Mouse (Mus musculus) layer of hippocampus, postnatal 10 days (tissue): ENCODE results near the gene Cbx6. TPM values are rescaled to one million over a fixed set of nuclear protein-coding genes. Genes with fewer than 3 reads are reported as not detected.

Source experiments
- DNase-seq, 2 experiments: peaks; one replicate each; pipeline ENCODE4 v3.0.0; 2021; ENCODE audit warnings: low spot score in 2 of 2
- total RNA-seq, 2 experiments: library from RNA; stranded (reverse); gene quantifications; 2 replicates each; pipeline ENCODE4 v1.2.3; 2021

Cbx6 gene
- total RNA-seq, 2 experiments from 2014 or later, result 252 to 277 TPM

- DNase-seq, result no peak
Measured at GRCm38 (mm10) chr15:79805246-79805645, 29.2 kb downstream of the Cbx6 start.

DNA sequence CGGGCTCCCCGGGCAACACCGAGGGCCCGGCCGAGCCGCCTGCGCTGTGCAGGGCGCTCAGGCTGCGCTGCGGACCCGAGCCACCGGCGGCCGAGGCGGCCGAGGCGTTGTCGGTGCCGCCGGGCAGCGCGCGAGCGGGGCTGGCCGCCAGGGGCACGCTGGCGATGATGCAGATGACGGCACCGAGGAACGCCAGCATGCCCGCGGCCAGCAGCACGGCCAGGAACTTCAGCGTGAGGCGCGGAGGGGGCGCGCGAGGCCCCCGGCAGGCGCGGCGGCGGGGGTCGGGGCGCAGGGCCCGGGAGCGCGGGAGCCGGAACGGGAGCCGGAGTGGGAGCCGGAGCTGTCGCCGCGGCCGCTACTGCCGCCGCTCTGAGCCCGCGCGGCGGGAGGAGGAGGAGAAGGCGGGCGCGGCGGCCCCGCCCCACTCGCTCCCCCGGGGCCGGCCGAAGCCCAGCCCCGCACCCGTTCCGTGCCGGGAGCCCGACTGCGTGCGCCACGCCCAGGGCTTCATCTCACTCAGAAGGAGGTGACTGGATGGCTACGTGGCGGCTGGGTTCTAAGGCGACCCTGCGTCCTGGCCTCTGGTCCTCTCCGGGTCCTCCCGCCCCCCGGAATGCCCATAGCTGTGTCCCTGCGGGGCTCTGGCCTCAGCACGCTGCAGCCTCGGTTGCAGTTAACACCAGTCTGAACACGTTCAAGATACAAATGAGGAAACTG is 30.0 kb downstream of the Cbx6 start, which contains the start of gene Nptxr:
Gene Nptxr (minus strand): TSS at position 415 of the 720 bp plus-strand sequence.
- peak in 1 of 2 experiments; percentile 79 for DNase-seq

DNA sequence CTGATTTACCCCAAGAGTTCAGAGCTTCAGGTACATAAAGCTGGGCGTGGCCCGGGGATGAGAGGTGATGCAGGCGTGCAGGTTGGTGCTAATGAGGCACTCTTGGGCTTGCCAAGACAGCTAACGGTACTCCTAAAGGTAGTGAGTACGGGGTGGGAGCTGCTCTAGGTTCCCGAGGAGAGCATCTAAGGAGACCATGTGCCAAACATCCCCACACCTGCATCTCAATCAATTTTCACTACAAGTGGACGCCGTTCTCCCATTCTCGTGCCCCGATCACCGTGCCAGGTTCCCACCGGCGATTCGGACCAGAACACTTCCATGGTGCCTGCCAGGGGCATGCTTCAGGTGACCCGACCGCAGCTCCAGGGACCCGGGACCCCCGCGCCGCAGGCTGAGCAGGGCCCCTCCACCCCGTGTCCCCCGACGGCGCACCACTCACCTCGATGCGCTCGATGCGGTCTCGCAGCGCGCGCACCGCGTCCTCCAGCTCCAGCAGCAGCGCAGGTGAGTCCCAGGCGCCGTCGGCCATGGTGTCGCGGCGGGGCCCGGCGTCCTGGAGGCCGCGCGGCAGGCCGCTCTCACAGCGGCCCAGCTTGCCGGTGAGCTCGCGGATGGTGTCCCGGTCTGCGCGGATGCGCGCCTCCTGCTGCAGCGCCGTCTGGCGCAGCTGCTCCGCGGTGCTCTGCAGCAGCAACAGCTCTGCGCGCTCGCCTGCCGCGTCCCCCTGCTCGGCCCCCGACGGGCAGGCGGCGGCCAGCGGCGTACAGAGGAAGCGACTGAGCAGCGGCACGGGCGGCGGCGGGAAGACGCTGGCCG is 30.7 kb downstream of the Cbx6 start:
- no peak for DNase-seq

DNA sequence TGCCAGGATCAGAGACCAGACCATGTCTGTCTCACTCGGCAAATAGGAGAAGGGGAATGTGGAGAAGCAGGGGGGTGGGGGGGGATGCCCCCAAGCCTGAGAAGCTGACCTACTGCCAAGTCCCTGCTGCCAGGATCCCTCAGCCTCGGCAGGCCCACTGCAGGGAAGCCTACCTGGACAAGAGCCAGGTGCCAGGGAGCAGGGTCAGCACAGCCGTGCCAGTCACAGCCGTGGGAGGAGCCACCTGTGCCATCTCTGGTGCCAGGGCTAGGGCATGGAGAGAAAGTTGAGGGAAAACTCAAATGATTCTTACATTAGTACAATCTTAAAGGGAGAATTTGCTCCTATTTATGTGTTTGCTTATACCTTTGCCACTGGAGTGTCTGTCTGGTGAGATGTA is 32.2 kb downstream of the Cbx6 start:
- DNase-seq, result peak in 1 of 2 experiments; percentile 29

DNA sequence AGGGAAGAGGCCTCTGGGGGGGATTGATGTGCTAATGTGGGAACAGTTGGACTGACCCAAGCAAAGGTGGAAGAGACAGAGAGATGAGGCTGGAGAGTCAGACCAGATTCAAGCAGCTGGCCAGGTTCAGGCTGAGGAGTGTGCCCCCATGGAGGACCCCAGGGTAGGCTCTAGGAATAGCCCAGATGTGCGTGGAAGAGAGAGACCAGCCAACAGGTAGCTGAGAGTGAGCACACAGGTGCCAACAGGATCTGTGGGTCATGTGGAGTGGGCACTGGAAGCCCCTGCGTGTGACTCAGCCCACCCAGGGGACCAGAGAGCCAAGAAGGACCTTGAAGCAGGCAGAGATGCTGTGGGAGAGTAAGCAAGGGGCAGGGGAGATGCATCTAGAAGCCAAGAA is 32.8 kb downstream of the Cbx6 start:
- no peak for DNase-seq

- no peak for DNase-seq
Measured at GRCm38 (mm10) chr15:79800701-79801100, 33.8 kb downstream of the Cbx6 start.

GRCm38 (mm10) chr15:79798591-79798990 is 35.9 kb downstream of the Cbx6 start:
- DNase-seq, result no peak

DNA sequence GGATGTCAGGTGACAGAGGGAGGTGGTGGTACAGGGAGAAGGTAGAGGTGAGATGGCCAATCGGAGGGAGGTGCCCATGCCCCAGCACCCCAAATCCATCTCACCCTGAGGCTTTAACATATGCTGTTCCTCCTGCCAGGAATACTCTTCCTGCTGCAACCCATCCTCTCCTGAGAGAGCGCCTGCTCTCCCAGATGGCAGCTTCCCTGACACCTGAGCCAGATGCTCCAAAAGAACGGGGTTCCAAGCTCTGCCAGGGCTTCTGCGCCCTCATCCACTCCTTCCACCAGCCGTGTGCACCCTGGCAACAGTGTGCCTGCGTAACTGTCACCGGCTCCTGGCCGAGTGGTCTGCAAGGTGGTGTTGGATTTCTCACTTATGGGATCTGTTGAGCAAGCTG is 36.8 kb downstream of the Cbx6 start:
- DNase-seq, result no peak

DNA sequence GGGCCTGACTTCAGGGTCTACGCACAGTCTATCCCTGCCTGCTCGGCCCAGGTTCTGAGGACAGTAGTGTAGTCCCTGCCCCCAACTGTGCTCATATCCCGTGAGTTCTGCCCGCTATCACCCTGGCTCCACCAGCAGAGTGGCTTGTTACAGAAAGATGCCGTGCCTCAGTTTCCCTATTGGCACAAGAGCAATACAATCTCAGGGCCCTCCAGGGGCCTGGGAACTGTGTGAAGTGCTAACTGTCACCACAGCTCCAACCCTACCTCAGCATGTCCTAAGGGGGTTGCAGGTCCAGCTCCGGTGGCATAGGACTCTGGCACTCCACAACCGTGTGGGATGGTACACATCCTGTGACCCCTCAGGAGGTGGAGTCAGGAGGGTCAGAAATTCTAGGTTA is 37.4 kb downstream of the Cbx6 start:
- DNase-seq, result no peak

GRCm38 (mm10) chr15:79796256-79796655 is 38.2 kb downstream of the Cbx6 start:
- DNase-seq, result peak; percentile 67 to 71

DNA sequence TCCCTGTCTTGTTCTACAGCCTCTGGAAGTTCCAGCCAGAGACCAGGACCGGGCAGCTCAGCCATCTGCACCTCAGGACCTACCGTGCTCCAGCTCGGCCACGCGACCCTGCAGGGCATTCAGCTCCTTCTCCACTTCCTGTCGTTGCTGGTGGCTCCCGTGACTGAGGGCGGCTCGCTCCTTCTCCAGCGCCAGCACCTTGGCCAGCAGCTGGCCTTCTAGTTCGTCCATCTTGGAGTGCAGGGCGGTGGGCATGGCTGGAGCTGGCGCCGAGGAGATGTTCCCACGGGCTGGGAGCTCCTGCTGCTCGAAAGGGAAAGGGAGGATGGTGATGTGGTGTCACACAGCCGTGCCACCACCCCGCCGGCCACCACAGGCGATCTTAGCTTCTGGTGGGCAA is 40.3 kb downstream of the Cbx6 start:
- no peak for DNase-seq

DNA sequence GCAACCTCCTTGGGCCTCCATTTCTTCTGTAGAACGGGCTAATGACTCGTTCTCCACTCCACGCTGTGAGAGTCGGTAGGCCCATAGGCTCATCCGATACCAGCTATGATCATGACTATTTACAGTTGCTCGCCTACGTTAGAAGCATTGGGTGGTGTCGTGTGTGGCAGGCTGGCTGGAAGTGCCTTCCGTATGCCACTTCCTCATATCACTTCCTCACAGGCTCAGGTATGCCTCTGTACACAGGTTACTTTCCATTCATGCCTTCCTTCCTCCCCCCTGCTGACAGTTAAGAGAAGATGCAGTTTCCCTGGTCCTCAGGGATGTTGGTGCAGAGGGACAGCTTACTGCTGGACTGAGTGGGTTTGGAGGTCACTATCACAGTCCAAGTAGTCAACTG is 41.4 kb downstream of the Cbx6 start:
- DNase-seq, result no peak

GRCm38 (mm10) chr15:79792455-79792854 is 42.0 kb downstream of the Cbx6 start:
- DNase-seq, result no peak

DNA sequence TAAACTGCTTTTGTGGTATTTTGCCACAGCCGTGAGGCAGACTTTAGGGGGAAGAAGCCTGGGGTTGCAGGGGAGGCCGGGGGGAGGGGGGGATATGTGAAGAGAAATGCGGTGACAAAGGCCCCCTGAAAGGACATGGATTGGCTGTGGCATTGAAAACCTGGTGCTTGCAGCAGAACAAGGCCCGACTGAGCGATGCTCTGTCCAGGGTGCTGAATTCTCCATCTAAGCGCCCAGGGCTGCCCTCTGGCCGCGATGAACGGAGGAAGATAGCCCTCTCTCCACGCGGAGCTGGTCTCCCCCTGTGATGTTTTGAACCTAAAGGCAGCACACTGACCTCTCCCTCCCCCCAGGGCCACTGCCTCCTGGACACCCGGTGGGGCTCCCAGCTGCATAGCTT is 43.0 kb downstream of the Cbx6 start:
- no peak for DNase-seq

DNA sequence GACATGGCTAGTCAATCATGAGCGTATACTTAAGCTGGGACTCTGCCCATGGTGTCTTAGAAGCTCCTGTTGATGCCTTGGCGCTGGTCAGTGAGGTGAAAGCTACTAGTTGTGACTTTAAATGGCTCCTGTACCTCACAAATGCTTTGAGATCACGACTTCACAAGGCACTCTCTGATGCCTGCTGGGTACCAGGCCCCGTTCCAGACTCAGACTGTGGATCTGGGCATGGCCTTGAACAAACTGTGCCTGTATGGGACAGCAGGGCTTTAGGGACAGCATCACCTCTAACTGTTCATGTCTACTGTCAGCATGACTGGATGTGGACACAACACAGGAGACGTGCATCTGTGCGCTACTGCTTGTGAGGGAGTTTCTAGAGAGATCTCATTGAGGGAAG is 43.6 kb downstream of the Cbx6 start:
- no peak for DNase-seq

DNA sequence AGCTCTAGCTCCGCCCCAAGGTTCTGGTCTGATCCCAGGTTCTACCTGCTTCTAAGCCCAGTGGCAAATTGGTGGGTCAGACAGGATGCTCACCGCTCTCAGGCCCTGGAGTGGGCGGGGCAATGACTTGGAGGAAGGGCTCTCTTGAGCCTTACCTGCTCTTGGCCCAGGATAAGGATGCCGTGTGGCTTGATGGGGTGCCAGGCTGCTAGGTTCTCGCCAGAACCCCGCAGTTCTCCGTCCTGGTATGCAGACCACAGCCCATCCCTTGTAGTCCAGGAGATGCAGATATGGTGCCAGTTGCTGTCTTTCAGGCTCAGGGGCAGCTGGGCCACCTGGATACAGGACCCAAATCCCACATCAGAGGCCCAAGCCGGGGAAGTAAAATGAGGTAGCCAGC is 44.4 kb downstream of the Cbx6 start:
- no peak for DNase-seq

- DNase-seq, result no peak
Measured at GRCm38 (mm10) chr15:79787815-79788214, 46.7 kb downstream of the Cbx6 start.

DNA sequence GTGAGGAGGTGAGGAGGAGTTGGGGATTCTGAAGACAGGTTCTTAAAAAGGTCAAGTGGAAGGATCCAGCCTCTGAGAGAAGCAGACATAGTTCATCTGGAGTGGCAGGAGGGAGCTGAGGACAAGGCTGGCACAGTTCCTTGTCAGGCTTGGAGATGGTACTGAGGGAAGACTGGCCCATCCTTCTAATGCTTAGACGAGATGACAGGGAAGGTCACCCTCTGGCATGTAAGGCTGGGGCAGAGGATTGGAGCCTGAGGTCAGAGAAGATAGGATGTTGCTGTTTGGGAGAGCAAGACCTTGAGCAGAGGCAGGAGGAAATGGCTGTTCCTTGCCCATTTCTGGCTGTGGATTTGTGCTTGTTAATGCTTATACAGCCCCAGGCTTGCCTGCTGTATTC is 49.4 kb downstream of the Cbx6 start:
- DNase-seq, result no peak

DNA sequence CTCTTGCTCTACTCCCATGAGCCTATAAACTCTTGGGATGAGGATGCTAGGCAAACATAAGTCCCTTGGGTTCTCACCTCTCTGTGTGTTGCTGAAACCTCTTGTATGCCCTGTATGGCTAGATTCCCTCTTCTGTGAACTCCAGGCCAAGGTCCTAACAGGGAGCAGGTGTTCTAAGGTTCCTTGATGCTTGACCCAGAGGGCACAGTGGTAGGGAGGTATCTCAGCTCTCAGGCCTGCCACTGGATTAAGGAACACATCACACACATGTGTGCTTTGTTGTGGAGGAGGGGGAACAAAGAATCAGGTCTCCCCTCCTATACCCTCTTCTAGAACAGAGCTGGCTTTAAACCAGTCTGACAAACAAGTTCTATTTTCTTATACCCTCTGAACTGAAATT is 56.7 kb downstream of the Cbx6 start, which contains the start of gene Dnal4:
Gene Dnal4 (minus strand): TSS at position 101 of the 400 bp plus-strand sequence.
- no peak for DNase-seq

DNA sequence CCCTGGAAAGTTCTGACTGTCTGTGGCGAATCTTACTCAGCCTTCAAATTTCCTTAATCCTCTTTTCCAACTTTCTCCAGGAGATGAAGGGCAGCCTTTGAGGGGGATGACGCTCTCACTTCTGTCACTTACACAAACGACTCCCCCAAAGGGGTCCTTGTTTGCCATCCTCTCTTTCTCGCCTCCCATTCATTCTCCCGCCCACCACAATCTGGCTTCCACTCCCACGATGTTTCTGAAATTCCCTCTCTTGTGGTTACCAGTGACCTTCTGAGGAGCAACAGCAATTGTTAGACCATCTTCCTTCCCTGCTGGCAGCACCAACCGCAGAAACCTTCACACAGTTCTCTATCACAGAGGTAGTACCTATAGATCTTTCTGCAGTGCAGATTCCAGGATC is 58.8 kb downstream of the Cbx6 start:
- DNase-seq, result no peak

DNA sequence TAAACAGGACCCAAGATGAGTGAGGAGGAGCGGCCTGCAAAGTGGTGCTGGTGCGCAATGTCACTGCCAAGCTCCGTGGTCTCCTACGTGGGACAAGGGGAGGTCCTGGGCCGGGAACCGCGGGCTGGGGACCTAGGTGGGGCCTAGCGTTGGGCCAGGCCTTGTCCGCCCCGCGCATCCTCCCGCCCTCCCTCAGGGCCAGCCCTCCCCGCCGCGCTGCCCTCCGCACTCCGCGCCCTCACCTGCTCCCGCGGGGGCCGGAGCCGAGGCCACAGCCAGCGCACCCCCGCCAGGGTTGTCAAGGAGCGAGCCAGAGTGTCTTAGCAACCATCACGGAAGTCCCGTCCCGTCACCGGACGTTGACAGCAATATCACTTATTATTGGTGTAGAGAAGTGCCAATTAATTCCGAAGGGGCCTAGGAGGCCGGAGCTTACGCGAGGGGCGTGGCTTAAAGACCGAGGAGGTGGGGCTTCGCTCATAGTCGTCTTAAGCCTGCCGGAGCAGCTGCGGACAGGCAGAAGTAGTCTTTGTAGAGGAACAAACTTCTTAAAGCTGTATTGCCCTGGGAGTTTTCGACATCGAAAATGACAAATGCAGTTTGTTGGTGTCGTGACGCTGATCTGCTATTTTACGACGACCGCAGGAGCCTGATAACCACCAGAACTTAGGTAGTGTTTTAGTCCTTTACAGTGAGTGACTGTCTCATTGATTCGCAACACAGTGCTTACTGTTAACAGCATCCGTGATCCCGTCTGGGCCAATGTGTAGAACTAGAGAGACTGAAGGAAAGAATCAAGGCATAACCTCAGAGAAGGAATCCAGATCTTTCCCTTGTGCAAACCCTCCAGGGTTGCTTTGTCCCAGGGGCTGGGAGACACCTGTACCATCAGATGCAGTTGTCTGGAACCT is 60.1 kb downstream of the Cbx6 start:
- peak; percentile 94 to 96 for DNase-seq
